ENCODE assay signal across 21 mouse cellular contexts in the genomic region with DNA sequence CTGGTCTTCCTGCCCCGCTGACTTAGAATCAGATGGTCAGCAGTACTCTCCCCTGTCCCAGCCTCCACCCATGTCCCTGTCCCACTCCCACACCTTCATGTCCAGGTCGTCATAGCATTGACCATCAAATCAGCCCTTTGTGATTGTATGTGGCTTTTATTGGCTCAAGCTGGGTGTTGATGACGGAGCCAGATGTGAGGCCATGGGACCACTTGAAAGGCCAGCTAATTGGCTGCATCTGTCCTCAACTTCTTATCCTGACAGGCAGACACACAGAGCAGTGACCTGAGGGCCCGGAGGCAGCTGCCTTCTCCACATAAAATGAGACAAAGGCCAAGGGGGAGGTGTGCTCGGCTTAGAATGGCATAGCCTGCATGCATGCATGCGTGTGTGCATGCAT. TPM values are rescaled to one million over a fixed set of nuclear protein-coding genes. Genes with fewer than 3 reads are reported as not detected.
DNase-seq lines count a peak whose midpoint lies in the region; ATAC-seq lines count a peak whose summit lies in the region.
"Had no signal": no experiment of that assay in that cellular context is flagged by ENCODE, and none has a peak within 500 bp of the region (broad histone marks: within the 10 kb centered on the region; RNA-seq: fewer than 3 reads in every experiment).

No protein-coding gene starts in this region.

- 72% methylated on average over 6 of the region's 6 CpGs for WGBS in midbrain, embryonic 11.5 days
- 77% methylated on average over 6 of the region's 6 CpGs for WGBS in midbrain, embryonic 15.5 days
- 45% methylated on average over 6 of the region's 6 CpGs for WGBS in embryonic facial prominence, embryonic 10.5 days
- WGBS in limb, embryonic 10.5 days, result 27% methylated on average over 6 of the region's 6 CpGs

- H3K27ac ChIP-seq in midbrain, embryonic 11.5 days (ENCODE audit: low read depth, low read length), result no peak overlapping the region
- H3K27ac ChIP-seq in midbrain, embryonic 15.5 days, result no peak overlapping the region
- no peak overlapping the region; the same call in none of the 2 replicates for H3K27ac ChIP-seq in embryonic facial prominence, embryonic 10.5 days (replicated peaks)
- H3K27ac ChIP-seq in limb, embryonic 10.5 days, result peak overlapping the region; percentile 48
- H3K27ac ChIP-seq: embryonic facial prominence, embryonic 13.5 days; forebrain, embryonic 13.5 days; heart, embryonic 10.5 days; hindbrain, postnatal 0 days; intestine, embryonic 15.5 days had no signal

- H3K4me1 ChIP-seq in midbrain, embryonic 11.5 days (ENCODE audit: control insufficient read depth, insufficient read depth, low read length), result no peaks in the 10 kb centered on the region
- no peaks in the 10 kb centered on the region for H3K4me1 ChIP-seq in midbrain, embryonic 15.5 days
- peaks cover 15% of the 10 kb centered on the region for H3K4me1 ChIP-seq in embryonic facial prominence, embryonic 10.5 days
- peaks cover 36% of the 10 kb centered on the region for H3K4me1 ChIP-seq in limb, embryonic 10.5 days
- H3K4me1 ChIP-seq: embryonic facial prominence, embryonic 13.5 days; forebrain, embryonic 13.5 days; intestine, embryonic 15.5 days had no signal

- no peak overlapping the region for H3K4me3 ChIP-seq in midbrain, embryonic 11.5 days (ENCODE audit: low read depth, low read length)
- no peak overlapping the region for H3K4me3 ChIP-seq in midbrain, embryonic 15.5 days
- no peak overlapping the region for H3K4me3 ChIP-seq in embryonic facial prominence, embryonic 10.5 days
- no peak overlapping the region for H3K4me3 ChIP-seq in limb, embryonic 10.5 days
- H3K4me3 ChIP-seq: embryonic facial prominence, embryonic 13.5 days; forebrain, embryonic 13.5 days; heart, embryonic 10.5 days; intestine, embryonic 15.5 days had no signal

- no peaks in the 10 kb centered on the region for H3K36me3 ChIP-seq in midbrain, embryonic 11.5 days (ENCODE audit: control insufficient read depth, insufficient read depth, low read length)
- H3K36me3 ChIP-seq in midbrain, embryonic 15.5 days (replicated peaks), result no peaks in the 10 kb centered on the region
- no peaks in the 10 kb centered on the region for H3K36me3 ChIP-seq in embryonic facial prominence, embryonic 10.5 days (replicated peaks)
- H3K36me3 ChIP-seq in limb, embryonic 10.5 days, result no peaks in the 10 kb centered on the region
- H3K36me3 ChIP-seq: embryonic facial prominence, embryonic 13.5 days; heart, embryonic 10.5 days; intestine, embryonic 15.5 days had no signal

- H3K4me2 ChIP-seq in midbrain, embryonic 11.5 days, result no peak overlapping the region
- H3K4me2 ChIP-seq in midbrain, embryonic 15.5 days, result no peak overlapping the region
- H3K4me2 ChIP-seq: embryonic facial prominence, embryonic 13.5 days; forebrain, embryonic 13.5 days; intestine, embryonic 15.5 days had no signal

- H3K27me3 ChIP-seq in midbrain, embryonic 11.5 days (ENCODE audit: control insufficient read depth, insufficient read depth, low read length), result no peaks in the 10 kb centered on the region
- H3K27me3 ChIP-seq in midbrain, embryonic 15.5 days (replicated peaks), result no peaks in the 10 kb centered on the region
- no peaks in the 10 kb centered on the region for H3K27me3 ChIP-seq in embryonic facial prominence, embryonic 10.5 days (replicated peaks; ENCODE audit: low read depth, poor library complexity, severe bottlenecking)
- peaks cover 7% of the 10 kb centered on the region; the same call in 1 of the 2 replicates for H3K27me3 ChIP-seq in limb, embryonic 10.5 days (ENCODE audit: low read depth, poor library complexity, severe bottlenecking)
- H3K27me3 ChIP-seq: embryonic facial prominence, embryonic 13.5 days; forebrain, embryonic 13.5 days; intestine, embryonic 15.5 days had no signal

- no peaks in the 10 kb centered on the region for H3K9me3 ChIP-seq in midbrain, embryonic 11.5 days (ENCODE audit: control insufficient read depth, low read length)
- H3K9me3 ChIP-seq in midbrain, embryonic 15.5 days, result no peaks in the 10 kb centered on the region
- H3K9me3 ChIP-seq in embryonic facial prominence, embryonic 10.5 days, result peaks cover 1% of the 10 kb centered on the region; the same call in 1 of the 2 replicates
- H3K9me3 ChIP-seq in limb, embryonic 10.5 days (replicated peaks), result no peaks in the 10 kb centered on the region
- H3K9me3 ChIP-seq: heart, embryonic 10.5 days; intestine, embryonic 15.5 days had no signal

- peak; percentile 44 for DNase-seq in midbrain, embryonic 11.5 days (ENCODE audit: low spot score, missing footprints)
- DNase-seq in embryo, embryonic 10.5 days (ENCODE audit: low spot score), result peak; percentile 58
- peak; percentile 50 for DNase-seq in embryonic facial prominence, embryonic 10.5 days (ENCODE audit: low spot score)
- DNase-seq in limb, embryonic 10.5 days (ENCODE audit: low spot score), result peak; percentile 71
- DNase-seq in yolk sac, embryonic 10.5 days (ENCODE audit: low spot score), result no peak
- no peak for DNase-seq in layer of hippocampus, postnatal 25 days (ENCODE audit: extremely low spot score in 1 of 2, low spot score in 1 of 2)
- DNase-seq in gastrocnemius, postnatal 25 days, result no peak
- DNase-seq: adrenal gland, postnatal 14 days; cerebellum, adult 8-10 months; cerebellum, postnatal 14 days; heart, adult 18-20 months; heart, postnatal 10 days; kidney, adult 18-20 months had no signal

- ATAC-seq in midbrain, embryonic 11.5 days (ENCODE audit: low FRiP score), result no peak
- ATAC-seq in midbrain, embryonic 15.5 days (replicated peaks), result no peak
- ATAC-seq: activated CD4-positive, CD25-positive, alpha-beta regulatory T cell, adult 4 months; forebrain, embryonic 13.5 days; hindbrain, postnatal 0 days; intestine, embryonic 15.5 days; Patski had no signal

- no peak overlapping the region for H3K9ac ChIP-seq in midbrain, embryonic 11.5 days (ENCODE audit: low read length)
- H3K9ac ChIP-seq in midbrain, embryonic 15.5 days, result no peak overlapping the region
- H3K9ac ChIP-seq: embryonic facial prominence, embryonic 13.5 days; forebrain, embryonic 13.5 days; intestine, embryonic 15.5 days had no signal

RNA-seq across cellular contexts. Expression of gene Brd7, which starts 49.5 kb away (rescaled TPM):
- 85.7 and 89.2 TPM in 2 replicates for polyA plus RNA-seq in midbrain, embryonic 11.5 days (2014; fragmentation: Nextera tagmentation; extraction: Ambion mirVana)
- 60.2 and 63.5 TPM in 2 replicates for polyA plus RNA-seq in midbrain, embryonic 15.5 days (2015; fragmentation: Nextera tagmentation; extraction: Ambion mirVana)
- polyA plus RNA-seq in embryonic facial prominence, embryonic 10.5 days (2016; fragmentation: Nextera tagmentation; extraction: Ambion mirVana), result 86.5 and 88.8 TPM in 2 replicates
- 78.8 and 88.8 TPM in 2 replicates for polyA plus RNA-seq in limb, embryonic 10.5 days (2016; fragmentation: Nextera tagmentation; extraction: Ambion mirVana)
- 10 to 100 TPM; 53.3 to 55.2 TPM for total RNA-seq in layer of hippocampus, postnatal 25 days (2021)
- total RNA-seq in gastrocnemius, postnatal 25 days (2021), result 10 to 100 TPM; 63.3 to 72.9 TPM

Comparison
In these comparisons a context has a peak if more than half of its experiments do, and no peak if none do; other contexts are left out.
1. DNase-seq: peak in midbrain, embryonic 11.5 days (single experiment), embryo, embryonic 10.5 days (single experiment), embryonic facial prominence, embryonic 10.5 days (single experiment) and limb, embryonic 10.5 days (single experiment); none in yolk sac, embryonic 10.5 days (single experiment), layer of hippocampus, postnatal 25 days (0 of 2) and gastrocnemius, postnatal 25 days (single experiment).